Mouse (Mus musculus) erythroblast, embryonic 14.5 days (primary cell): ENCODE data around the gene Atpif1.

Source experiments
- GATA1 ChIP-seq: IDR thresholded peaks from 2 replicates; pipeline ENCODE4 v1.6.1; 2012; ENCODE audit warnings: low read length, inconsistent platforms, mixed read lengths
- TAL1 ChIP-seq: IDR thresholded peaks from 3 replicates; pipeline ENCODE4 v1.6.1; 2012; ENCODE audit warnings: low read length, inconsistent platforms, mixed read lengths

GRCm38 (mm10) chr4:132501639-132502038, 31.8 kb downstream of the Atpif1 start:
- no peak for TF ChIP-seq GATA1
- TF ChIP-seq TAL1 = no peak
